Mouse (Mus musculus) ZHBTc4 (cell line): Measurements from ENCODE around the gene Srsf1.

ENCODE experiments used
- DNase-seq: peaks from one replicate; pipeline ENCODE4 v3.0.0-alpha.2; 2011; ENCODE audit warnings: low read depth, low spot score

The Srsf1 gene

GRCm38 (mm10) chr11:88071113-88071512 is 23.9 kb downstream of the Srsf1 start:
- DNase-seq = no peak

- no peak for DNase-seq
Measured at GRCm38 (mm10) chr11:88073343-88073875, 26.2 kb downstream of the Srsf1 start.

DNA sequence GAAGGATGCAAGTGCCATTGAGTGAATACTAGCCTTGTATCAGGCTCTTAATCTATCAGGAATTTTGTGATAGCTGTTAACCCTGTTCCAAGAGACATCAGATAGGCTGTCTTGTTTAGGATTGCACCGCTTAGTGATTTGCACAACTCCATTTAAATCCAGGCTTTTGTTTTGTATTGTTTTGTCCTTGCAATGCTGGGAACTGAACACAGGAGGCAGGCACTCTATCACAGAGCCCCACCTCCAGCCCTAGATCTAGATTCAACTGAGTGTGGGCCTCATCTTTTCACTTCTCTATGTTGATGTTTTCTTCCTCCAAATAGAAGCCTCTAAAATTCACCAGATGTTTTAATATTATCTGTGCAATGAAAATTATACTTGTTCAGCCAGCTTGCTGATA is 28.5 kb downstream of the Srsf1 start:
- peak; percentile 67 for DNase-seq

DNA sequence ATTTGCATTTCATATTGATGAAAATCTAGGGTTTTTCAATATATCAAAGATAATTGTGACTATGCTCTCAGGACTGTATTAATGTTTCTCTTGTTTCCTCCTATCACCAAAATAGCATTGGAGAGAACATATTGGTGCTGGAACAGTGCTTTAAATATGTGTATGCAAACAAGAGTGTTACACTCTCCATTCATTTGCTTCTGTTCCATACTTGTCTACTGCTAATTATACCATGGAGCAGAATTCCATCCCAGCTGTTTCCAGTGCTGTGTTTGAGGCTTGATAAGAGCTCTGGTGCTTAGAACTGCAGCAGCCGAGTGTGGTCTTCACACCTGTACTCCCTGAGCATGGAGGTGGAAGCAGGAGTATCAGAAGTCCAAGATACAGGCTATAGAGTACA is 29.2 kb downstream of the Srsf1 start:
- no peak for DNase-seq

GRCm38 (mm10) chr11:88083699-88084098 is 36.5 kb downstream of the Srsf1 start:
- no peak for DNase-seq

- DNase-seq = peak; percentile 97
Measured at GRCm38 (mm10) chr11:88086737-88087627, 39.8 kb downstream of the Srsf1 start.

DNA sequence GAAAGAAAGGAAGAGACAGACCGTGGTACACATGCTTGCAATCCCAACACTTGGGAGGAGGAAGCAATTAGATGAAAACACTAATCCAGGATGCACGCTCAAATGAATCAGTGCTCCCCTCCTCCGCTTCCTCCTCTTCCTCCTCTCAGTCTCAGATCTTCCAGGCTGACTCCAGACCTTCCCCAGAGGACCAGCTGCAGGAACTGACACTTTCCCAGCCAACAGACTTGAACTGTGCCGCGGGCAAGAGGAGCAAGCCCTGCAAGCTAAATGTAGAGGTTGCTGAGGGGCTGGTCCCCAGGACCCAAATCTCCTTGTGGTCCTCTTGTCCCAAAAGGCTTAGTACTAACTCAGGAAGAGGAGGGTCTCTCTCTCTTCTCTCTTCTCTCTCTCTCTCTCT is 42.0 kb downstream of the Srsf1 start:
- DNase-seq = no peak

- DNase-seq = no peak
Measured at GRCm38 (mm10) chr11:88090293-88090692, 43.1 kb downstream of the Srsf1 start.

DNA sequence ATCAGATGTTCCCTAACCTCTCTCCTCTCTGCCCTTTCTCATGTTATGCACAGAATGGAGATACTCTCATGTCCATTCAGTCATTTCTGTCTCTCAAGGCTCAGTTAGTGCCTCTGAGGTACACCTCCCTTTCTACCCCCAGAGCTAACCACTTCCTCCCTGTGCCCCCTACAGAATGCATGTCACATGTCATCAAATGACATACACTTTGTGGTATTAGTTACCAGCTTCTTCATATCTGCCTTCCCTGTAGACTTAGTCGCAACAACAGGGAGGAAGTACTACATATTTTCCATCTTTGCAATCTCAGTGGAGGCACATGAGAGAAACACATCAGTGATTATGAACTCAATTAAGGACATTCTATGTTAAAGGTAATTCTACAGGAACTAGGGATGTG is 44.8 kb downstream of the Srsf1 start:
- DNase-seq = no peak

DNA sequence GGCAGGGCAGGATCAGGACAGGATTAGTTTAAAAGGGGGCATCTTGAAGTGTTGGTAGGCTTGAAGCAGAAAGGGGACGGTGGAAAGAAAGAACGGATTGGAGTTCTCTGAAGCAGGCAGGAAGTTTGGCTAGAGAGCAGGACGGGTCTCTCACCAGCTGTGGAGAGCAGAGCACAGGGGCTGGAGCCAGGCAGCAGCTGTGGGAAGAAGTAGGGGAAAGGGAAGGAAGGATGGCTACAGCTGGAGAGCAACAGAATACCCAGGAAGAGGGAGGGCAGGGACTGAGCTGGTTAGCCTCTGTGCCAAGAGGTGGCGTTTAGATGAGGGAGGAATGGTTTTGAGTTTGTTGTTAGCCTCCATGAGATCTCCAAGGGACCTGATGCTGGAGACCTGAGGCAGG is 50.0 kb downstream of the Srsf1 start:
- no peak for DNase-seq

DNA sequence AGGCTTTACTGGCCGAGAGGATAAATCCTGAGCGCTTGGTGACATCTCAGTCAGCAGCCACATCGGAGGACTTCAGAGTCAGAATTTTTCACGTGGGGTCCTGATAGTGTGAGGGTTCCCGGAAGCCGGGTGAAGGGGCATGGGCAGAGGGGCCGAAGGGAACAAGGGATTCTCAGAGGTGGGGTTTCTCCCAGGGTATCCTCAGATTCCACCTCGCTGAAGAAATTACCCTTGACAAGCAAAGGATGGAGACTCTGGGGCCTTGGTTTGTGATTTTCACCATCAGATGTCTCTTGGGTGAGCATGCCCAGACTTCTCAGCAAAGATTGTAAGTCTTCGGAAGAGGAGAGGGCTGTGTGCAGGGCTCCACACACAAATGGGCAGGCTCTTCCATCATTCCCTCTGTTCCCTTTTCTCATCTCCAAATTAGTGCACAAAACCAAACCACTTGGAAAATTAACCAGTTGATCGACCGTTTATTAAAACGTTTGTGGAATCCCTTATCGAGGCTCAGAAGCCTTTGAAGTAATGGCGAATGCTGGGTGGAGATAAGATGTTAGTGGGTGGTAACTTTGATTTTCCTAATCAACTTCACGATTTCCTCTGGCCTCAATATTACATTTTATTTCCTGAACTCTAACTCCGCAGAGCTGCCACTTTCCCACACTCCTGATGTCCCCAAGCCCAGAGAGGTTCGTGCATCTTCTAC is 51.0 kb downstream of the Srsf1 start, which contains the start of gene Cuedc1:
Gene Cuedc1, plus strand, starts transcription at position 38 of the 709 bp plus-strand sequence.
- no peak for DNase-seq

- peak; percentile 79 for DNase-seq
Measured at GRCm38 (mm10) chr11:88098787-88099598, 51.8 kb downstream of the Srsf1 start.

DNA sequence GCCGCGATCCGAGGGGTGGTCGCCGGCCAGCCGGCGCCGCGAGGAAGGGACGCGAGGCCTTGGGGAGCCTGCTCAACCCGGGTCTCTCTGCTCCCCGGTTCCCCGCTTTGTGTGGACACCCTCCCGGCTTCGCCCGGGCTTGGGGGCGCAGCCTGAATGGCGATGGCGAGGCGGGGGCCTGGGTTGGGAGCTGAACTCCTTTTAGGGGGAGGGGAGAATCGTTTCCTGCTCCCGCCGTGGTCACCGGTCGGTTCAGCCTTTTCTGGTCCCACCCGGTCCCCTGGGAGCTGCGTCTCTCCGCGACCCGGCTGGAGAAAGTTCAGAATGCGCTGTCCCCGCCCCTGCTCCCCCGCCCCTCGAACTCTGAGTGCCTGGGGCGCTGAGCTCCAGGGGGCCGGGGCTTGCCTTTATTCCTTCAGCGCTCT is 52.4 kb downstream of the Srsf1 start:
- peak; percentile 92 for DNase-seq

- DNase-seq = no peak
Measured at GRCm38 (mm10) chr11:88100170-88100569, 53.0 kb downstream of the Srsf1 start.
